Mouse (Mus musculus): ENCODE measurements around the gene Tcf25.
A peak's percentile ranks its signal among the peaks of the same experiment; 100 is the strongest.

Tcf25 gene

GRCm38 (mm10) chr8:123373403-123374238, at the start of gene Tcf25:
TSS of gene Tcf25 (plus strand) at chr8:123373753.
- peak; percentile 98 for DNase-seq

- DNase-seq = no peak
Measured at GRCm38 (mm10) chr8:123328552-123328951, 45.0 kb upstream of the Tcf25 start.

- DNase-seq = no peak
Measured at GRCm38 (mm10) chr8:123329350-123329749, 44.2 kb upstream of the Tcf25 start.

GRCm38 (mm10) chr8:123329961-123330360, 43.6 kb upstream of the Tcf25 start:
- no peak for DNase-seq

GRCm38 (mm10) chr8:123330701-123331100, 42.9 kb upstream of the Tcf25 start:
- DNase-seq = no peak

- DNase-seq = no peak
Measured at GRCm38 (mm10) chr8:123331301-123331700, 42.3 kb upstream of the Tcf25 start.

- DNase-seq = no peak
Measured at GRCm38 (mm10) chr8:123331810-123332209, 41.7 kb upstream of the Tcf25 start.

- DNase-seq = peak; percentile 94
Measured at GRCm38 (mm10) chr8:123332262-123333090, 41.1 kb upstream of the Tcf25 start, which contains the start of gene Spire2. TSS of gene Spire2 (plus strand) at chr8:123332713.

- peak; percentile 40 for DNase-seq
Measured at GRCm38 (mm10) chr8:123333091-123333587, 40.4 kb upstream of the Tcf25 start.

- no peak for DNase-seq
Measured at GRCm38 (mm10) chr8:123333864-123334263, 39.7 kb upstream of the Tcf25 start.

- no peak for DNase-seq
Measured at GRCm38 (mm10) chr8:123334467-123334866, 39.1 kb upstream of the Tcf25 start.

- DNase-seq = no peak
Measured at GRCm38 (mm10) chr8:123337475-123337874, 36.1 kb upstream of the Tcf25 start.

- DNase-seq = no peak
Measured at GRCm38 (mm10) chr8:123340071-123340470, 33.5 kb upstream of the Tcf25 start.

GRCm38 (mm10) chr8:123341040-123342015, 32.2 kb upstream of the Tcf25 start:
- no peak for DNase-seq

GRCm38 (mm10) chr8:123342253-123342652, 31.3 kb upstream of the Tcf25 start:
- no peak for DNase-seq

- DNase-seq = no peak
Measured at GRCm38 (mm10) chr8:123342911-123343310, 30.6 kb upstream of the Tcf25 start.

- no peak for DNase-seq
Measured at GRCm38 (mm10) chr8:123343422-123343821, 30.1 kb upstream of the Tcf25 start.

GRCm38 (mm10) chr8:123345135-123345534, 28.4 kb upstream of the Tcf25 start:
- no peak for DNase-seq

- no peak for DNase-seq
Measured at GRCm38 (mm10) chr8:123345856-123346255, 27.7 kb upstream of the Tcf25 start.

GRCm38 (mm10) chr8:123347293-123347692, 26.3 kb upstream of the Tcf25 start:
- DNase-seq = no peak

- peak; percentile 57 for DNase-seq
Measured at GRCm38 (mm10) chr8:123348237-123348843, 25.2 kb upstream of the Tcf25 start.

GRCm38 (mm10) chr8:123349073-123349472, 24.5 kb upstream of the Tcf25 start:
- DNase-seq = no peak
